ENCODE assay signal across 11 mouse cellular contexts in the genomic region with DNA sequence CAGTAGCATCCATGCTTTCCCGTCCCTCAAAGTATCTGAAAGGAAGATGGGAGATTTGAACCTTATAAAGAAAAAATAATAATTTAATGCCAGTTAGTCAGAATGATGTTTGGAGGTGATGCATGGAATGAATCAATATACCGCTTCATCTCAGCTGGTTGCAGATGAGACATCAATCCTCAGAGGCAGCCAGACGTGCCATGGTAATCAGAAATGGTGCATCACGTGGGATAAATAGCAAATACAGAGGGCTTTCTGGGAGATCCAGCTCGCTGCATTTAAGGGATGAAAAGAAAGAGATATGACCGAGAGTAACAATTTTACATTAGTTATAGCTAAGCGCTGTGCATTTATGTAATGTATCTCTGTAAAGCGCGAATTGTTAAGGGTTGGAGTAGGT.
"Had no signal": no experiment of that assay in that cellular context is flagged by ENCODE, and none has a peak within 500 bp of the region (broad histone marks: within the 10 kb centered on the region; RNA-seq: fewer than 3 reads in every experiment).

No protein-coding gene starts in this region.

- H3K9me3 ChIP-seq: limb, embryonic 13.5 days had no signal

- H3K4me3 ChIP-seq: layer of hippocampus, adult 2 months; limb, embryonic 13.5 days had no signal

- H3K27me3 ChIP-seq: limb, embryonic 13.5 days had no signal

- H3K4me2 ChIP-seq: limb, embryonic 13.5 days had no signal

- H3K27ac ChIP-seq: layer of hippocampus, adult 2 months; limb, embryonic 13.5 days; liver, embryonic 14.5 days had no signal

- H3K36me3 ChIP-seq: limb, embryonic 13.5 days had no signal

- H3K9ac ChIP-seq: limb, embryonic 13.5 days; liver, embryonic 14.5 days had no signal

- DNase-seq: kidney, adult 18-20 months; kidney, postnatal 10 days; kidney, postnatal 4 days; left cerebral cortex, postnatal 4 days; lung, adult 18-20 months; right cerebral cortex, adult 18-20 months; right cerebral cortex, postnatal 25 days; thymus, postnatal 4 days had no signal
